Mouse (Mus musculus) heart, embryonic 16.5 days (tissue): ENCODE data around the gene Asxl1. TPM values are rescaled to one million over a fixed set of nuclear protein-coding genes. Genes with fewer than 3 reads are reported as not detected.

Experiments used
- ATAC-seq: fragments of 200-750 bp; cut with Nextera tagmentation; replicated peaks from 2 replicates; pipeline ENCODE4 v1.8.0; 2017; ENCODE audit warnings: moderate number of reproducible peaks; ENCODE audit not compliant: insufficient read depth, low FRiP score; ENCODE audit errors: extremely low read depth
- H3K27ac ChIP-seq: fragments of 300-500 bp; sonication (generic); 2 replicates; pipeline ENCODE4 v1.5.1; 2014; ENCODE audit warnings: mild to moderate bottlenecking, low read length, control low read depth, moderate library complexity
- H3K27me3 ChIP-seq: fragments of 300-500 bp; sonication (generic); 2 replicates; pipeline ENCODE4 v1.6.1; 2014; ENCODE audit warnings: low read length, mixed read lengths; ENCODE audit not compliant: control insufficient read depth, insufficient read depth
- H3K36me3 ChIP-seq: fragments of 300-500 bp; sonication (generic); 2 replicates; pipeline ENCODE4 v1.6.1; 2014; ENCODE audit not compliant: control insufficient read depth, insufficient read depth
- H3K4me1 ChIP-seq: fragments of 300-500 bp; sonication (generic); 2 replicates; pipeline ENCODE4 v1.6.1; 2014; ENCODE audit warnings: low read length, mixed read lengths; ENCODE audit not compliant: control insufficient read depth, insufficient read depth
- H3K4me2 ChIP-seq: fragments of 300-500 bp; sonication (generic); 2 replicates; pipeline ENCODE4 v1.6.1; 2014; ENCODE audit warnings: low read depth, mild to moderate bottlenecking, control low read depth, low read length
- H3K4me3 ChIP-seq: fragments of 300-500 bp; sonication (generic); 2 replicates; pipeline ENCODE4 v1.5.1; 2014; ENCODE audit warnings: mild to moderate bottlenecking, control low read depth, low read length
- H3K9ac ChIP-seq: fragments of 300-500 bp; sonication (generic); 2 replicates; pipeline ENCODE4 v1.6.1; 2014; ENCODE audit warnings: low read length, control low read depth
- H3K9me3 ChIP-seq: fragments of 300-500 bp; sonication (generic); replicated peaks from 2 replicates; pipeline ENCODE4 v1.6.1; 2016; ENCODE audit warnings: low read length; ENCODE audit not compliant: control insufficient read depth
- WGBS: fragments of 180-500 bp; shearing (Covaris S2); extraction: QIAGEN DNeasy Blood & Tissue Kit; methylation state at CpG from one replicate; pipeline ENCODE4 v1.1.7; 2014; 5-methylcytosine and 5-hydroxymethylcytosine counted together
- polyA plus RNA-seq: library from polyadenylated mRNA; unstranded; fragments of >200 nt; fragmentation: Nextera tagmentation; extraction: Ambion mirVana; gene quantifications from 2 replicates; pipeline ENCODE4 v1.2.1, GENCODE M21; 2015

Gene Asxl1
- polyA plus RNA-seq, 1 experiment from 2014 or later, result 7.4 TPM

GRCm38 (mm10) chr2:153338361-153339350 lies 7.0 kb upstream of the Asxl1 start:
- H3K4me2 ChIP-seq, result no peak overlapping the region
- peaks cover 6% of the 10 kb centered on the region for H3K4me1 ChIP-seq
- no peaks in the 10 kb centered on the region for H3K27me3 ChIP-seq
- no peak overlapping the region for H3K27ac ChIP-seq
- 82% methylated on average over 9 of the region's 9 CpGs for WGBS
- no peak overlapping the region for H3K9ac ChIP-seq
- no peaks in the 10 kb centered on the region for H3K36me3 ChIP-seq
- ATAC-seq, result no peak
- no peaks in the 10 kb centered on the region for H3K9me3 ChIP-seq
- no peak overlapping the region for H3K4me3 ChIP-seq

- no peak overlapping the region for H3K4me3 ChIP-seq
- no peak for ATAC-seq
- no peak overlapping the region for H3K4me2 ChIP-seq
- peaks cover 12% of the 10 kb centered on the region for H3K4me1 ChIP-seq
- no peak overlapping the region for H3K9ac ChIP-seq
- no peak overlapping the region for H3K27ac ChIP-seq
- WGBS, result 89% methylated on average over 6 of the region's 6 CpGs
- no peaks in the 10 kb centered on the region for H3K27me3 ChIP-seq
- H3K9me3 ChIP-seq, result no peaks in the 10 kb centered on the region
- no peaks in the 10 kb centered on the region for H3K36me3 ChIP-seq
These were observed 3.5 kb upstream of the Asxl1 start for GRCm38 (mm10) chr2:153342166-153342565.

GRCm38 (mm10) chr2:153342602-153343001 lies 3.0 kb upstream of the Asxl1 start:
- ATAC-seq, result no peak
- Histone ChIP-seq H3K36me3 (no peaks in the 10 kb centered on the region), H3K27ac (no peak overlapping the region), H3K4me2 (no peak overlapping the region), H3K9me3 (no peaks in the 10 kb centered on the region), H3K9ac (no peak overlapping the region), H3K4me3 (no peak overlapping the region), H3K4me1 (peaks cover 11% of the 10 kb centered on the region), H3K27me3 (no peaks in the 10 kb centered on the region)
- 65% methylated on average over 3 of the region's 3 CpGs for WGBS

GRCm38 (mm10) chr2:153343191-153343590 lies 2.4 kb upstream of the Asxl1 start:
- H3K4me2 ChIP-seq, result no peak overlapping the region
- no peaks in the 10 kb centered on the region for H3K27me3 ChIP-seq
- H3K4me1 ChIP-seq, result peaks cover 11% of the 10 kb centered on the region
- H3K36me3 ChIP-seq, result no peaks in the 10 kb centered on the region
- no peak overlapping the region for H3K4me3 ChIP-seq
- no peak overlapping the region for H3K9ac ChIP-seq
- no peak for ATAC-seq
- no peak overlapping the region for H3K27ac ChIP-seq
- no peaks in the 10 kb centered on the region for H3K9me3 ChIP-seq

GRCm38 (mm10) chr2:153345071-153345453 lies 567 bp upstream of the Asxl1 start:
- ATAC-seq, result no peak
- peak overlapping the region; percentile 86 for H3K27ac ChIP-seq
- H3K4me3 ChIP-seq, result peak overlapping the region; percentile 63
- no peaks in the 10 kb centered on the region for H3K9me3 ChIP-seq
- H3K4me2 ChIP-seq, result peak overlapping the region; percentile 71
- 4% methylated on average over 11 of the region's 11 CpGs for WGBS
- H3K4me1 ChIP-seq, result peaks cover 25% of the 10 kb centered on the region
- H3K36me3 ChIP-seq, result no peaks in the 10 kb centered on the region
- H3K27me3 ChIP-seq, result no peaks in the 10 kb centered on the region
- H3K9ac ChIP-seq, result peak overlapping the region; percentile 93

GRCm38 (mm10) chr2:153346221-153347182 lies 873 bp downstream of the Asxl1 start:
- Histone ChIP-seq H3K4me2 (peak overlapping the region; percentile 85), H3K4me1 (peaks cover 39% of the 10 kb centered on the region), H3K4me3 (peak overlapping the region; percentile 63), H3K9me3 (no peaks in the 10 kb centered on the region), H3K27ac (peak overlapping the region; percentile 99), H3K27me3 (no peaks in the 10 kb centered on the region), H3K36me3 (no peaks in the 10 kb centered on the region), H3K9ac (peak overlapping the region; percentile 97)
- peak; percentile 69 for ATAC-seq
- WGBS, result 1% methylated on average over 45 of the region's 76 CpGs

- no peak for ATAC-seq
- peaks cover 41% of the 10 kb centered on the region for H3K4me1 ChIP-seq
- 4% methylated on average over 9 of the region's 9 CpGs for WGBS
These were observed 1.7 kb downstream of the Asxl1 start for GRCm38 (mm10) chr2:153347183-153347781.

GRCm38 (mm10) chr2:153348100-153348831 lies 2.6 kb downstream of the Asxl1 start:
- H3K9me3 ChIP-seq, result no peaks in the 10 kb centered on the region
- 29% methylated on average over 6 of the region's 6 CpGs for WGBS
- peak overlapping the region; percentile 85 for H3K4me2 ChIP-seq
- H3K27me3 ChIP-seq, result no peaks in the 10 kb centered on the region
- peak overlapping the region; percentile 63 for H3K4me3 ChIP-seq
- H3K36me3 ChIP-seq, result peaks cover 3% of the 10 kb centered on the region; the same call in 1 of the 2 replicates
- H3K9ac ChIP-seq, result peak overlapping the region; percentile 97
- peak overlapping the region; percentile 78 for H3K27ac ChIP-seq
- ATAC-seq, result no peak
- H3K4me1 ChIP-seq, result peaks cover 41% of the 10 kb centered on the region

More at GRCm38 (mm10) chr2:153347183-153347781, 1.7 kb downstream of the Asxl1 start:
- Histone ChIP-seq H3K9ac (peak overlapping the region; percentile 97), H3K27me3 (no peaks in the 10 kb centered on the region), H3K9me3 (no peaks in the 10 kb centered on the region), H3K27ac (peak overlapping the region; percentile 99), H3K36me3 (no peaks in the 10 kb centered on the region), H3K4me3 (peak overlapping the region; percentile 63), H3K4me2 (peak overlapping the region; percentile 85)
